Mouse (Mus musculus) liver, postnatal 0 days (tissue): ENCODE measurements around the gene Rara. TPM values are rescaled to one million over a fixed set of nuclear protein-coding genes. Genes with fewer than 3 reads are reported as not detected.
A peak's percentile ranks its signal among the peaks of the same experiment; 100 is the strongest.

Experiments
- ATAC-seq: fragments of 200-750 bp; cut with Nextera tagmentation; 2 replicates; pipeline ENCODE4 v1.8.0; 2017; ENCODE audit warnings: mild to moderate bottlenecking, moderate library complexity
- DNase-seq: peaks from one replicate; pipeline ENCODE4 v3.0.0-alpha.2; 2016
- H3K27ac ChIP-seq: fragments of 300-500 bp; sonication (generic); 2 replicates; pipeline ENCODE4 v1.5.1; 2014; ENCODE audit warnings: antibody characterized with exemption, moderate library complexity, mild to moderate bottlenecking, low read depth
- H3K27me3 ChIP-seq: fragments of 300-500 bp; sonication (generic); 2 replicates; pipeline ENCODE4 v1.6.1; 2014; ENCODE audit warnings: low read length, control low read depth, mixed read lengths; ENCODE audit not compliant: insufficient read depth
- H3K36me3 ChIP-seq: fragments of 300-500 bp; sonication (generic); replicated peaks from 2 replicates; pipeline ENCODE4 v1.6.1; 2014; ENCODE audit warnings: mild to moderate bottlenecking, control low read depth, low read length, moderate library complexity, mixed read lengths; ENCODE audit not compliant: insufficient read depth
- H3K4me1 ChIP-seq: fragments of 300-500 bp; sonication (generic); 2 replicates; pipeline ENCODE4 v1.6.1; 2014; ENCODE audit warnings: antibody characterized with exemption, mild to moderate bottlenecking, control low read depth; ENCODE audit not compliant: insufficient read depth
- H3K4me2 ChIP-seq: fragments of 300-500 bp; sonication (generic); 2 replicates; pipeline ENCODE4 v1.6.1; 2014; ENCODE audit warnings: low read depth, mild to moderate bottlenecking, low read length, moderate library complexity, mixed read lengths
- H3K4me3 ChIP-seq: fragments of 300-500 bp; sonication (generic); 2 replicates; pipeline ENCODE4 v1.5.1; 2014; ENCODE audit warnings: low read depth, low read length
- H3K9ac ChIP-seq: fragments of 300-500 bp; sonication (generic); replicated peaks from 2 replicates; pipeline ENCODE4 v1.6.1; 2014; ENCODE audit warnings: mild to moderate bottlenecking, moderate library complexity
- H3K9me3 ChIP-seq: fragments of 300-500 bp; sonication (generic); 2 replicates; pipeline ENCODE4 v1.6.1; 2016; ENCODE audit warnings: mild to moderate bottlenecking, control low read depth, low read length, mixed read lengths
- CTCF ChIP-seq: sonication (generic); IDR thresholded peaks from 2 replicates; pipeline ENCODE4 v1.5.1; 2016; ENCODE audit warnings: antibody characterized with exemption, low read depth
- EP300 ChIP-seq: IDR thresholded peaks from 2 replicates; pipeline ENCODE4 v1.6.1; 2016; ENCODE audit warnings: antibody characterized with exemption, low read depth, mild to moderate bottlenecking
- WGBS: fragments of 180-500 bp; shearing (Covaris S2); extraction: QIAGEN DNeasy Blood & Tissue Kit; methylation state at CpG from one replicate; pipeline ENCODE4 v1.1.7; 2014; ENCODE audit not compliant: insufficient replicate concordance; 5-methylcytosine and 5-hydroxymethylcytosine counted together
- polyA plus RNA-seq: library from polyadenylated mRNA; unstranded; fragments of >200 nt; fragmentation: Nextera tagmentation; extraction: Ambion mirVana; gene quantifications from 2 replicates; pipeline ENCODE4 v1.2.1, GENCODE M21; 2015

Rara gene
- polyA plus RNA-seq, 1 experiment from 2014 or later, result 5.4 TPM

GRCm38 (mm10) chr11:98971316-98972031 is 43.9 kb downstream of the Rara start:
- DNase-seq, result no peak
- 80% methylated on average over 23 of the region's 23 CpGs for WGBS

GRCm38 (mm10) chr11:98972215-98972614 is 44.6 kb downstream of the Rara start:
- H3K27me3 ChIP-seq, result no peaks in the 10 kb centered on the region
- TF ChIP-seq EP300, result no peak
- TF ChIP-seq CTCF, result peak; percentile 95
- no peak overlapping the region for H3K4me2 ChIP-seq
- peaks cover 43% of the 10 kb centered on the region for H3K36me3 ChIP-seq
- ATAC-seq, result peak; percentile 57; the same call in 1 of the 2 replicates
- H3K4me1 ChIP-seq, result peaks cover 6% of the 10 kb centered on the region; the same call in 1 of the 2 replicates
- no peak overlapping the region for H3K9ac ChIP-seq
- no peak overlapping the region for H3K4me3 ChIP-seq
- peak; percentile 90 for DNase-seq
- 46% methylated on average over 9 of the region's 9 CpGs for whole genome bisulfite sequencing
- H3K9me3 ChIP-seq, result no peaks in the 10 kb centered on the region
- H3K27ac ChIP-seq, result no peak overlapping the region

More at GRCm38 (mm10) chr11:98971316-98972031, 43.9 kb downstream of the Rara start:
- peaks cover 43% of the 10 kb centered on the region for H3K36me3 ChIP-seq
- no peak for TF ChIP-seq EP300
- no peak for TF ChIP-seq CTCF
- no peak overlapping the region for H3K9ac ChIP-seq
- no peaks in the 10 kb centered on the region for H3K27me3 ChIP-seq
- H3K4me2 ChIP-seq, result no peak overlapping the region
- H3K4me1 ChIP-seq, result peaks cover 6% of the 10 kb centered on the region; the same call in 1 of the 2 replicates
- no peak for ATAC-seq
- no peaks in the 10 kb centered on the region for H3K9me3 ChIP-seq
- H3K27ac ChIP-seq, result no peak overlapping the region
- H3K4me3 ChIP-seq, result no peak overlapping the region

- ATAC-seq, result no peak
- Histone ChIP-seq H3K27me3 (no peaks in the 10 kb centered on the region), H3K4me3 (no peak overlapping the region), H3K9me3 (no peaks in the 10 kb centered on the region), H3K4me2 (no peak overlapping the region), H3K36me3 (peaks cover 39% of the 10 kb centered on the region), H3K4me1 (peaks cover 6% of the 10 kb centered on the region; the same call in 1 of the 2 replicates), H3K9ac (no peak overlapping the region), H3K27ac (no peak overlapping the region)
- DNase-seq, result no peak
- WGBS, result 74% methylated on average over 9 of the region's 9 CpGs
- no peak for TF ChIP-seq CTCF
- TF ChIP-seq EP300, result no peak
Observed at GRCm38 (mm10) chr11:98972801-98973360, 45.3 kb downstream of the Rara start.

- TF ChIP-seq CTCF (no peak), EP300 (no peak)
- DNase-seq, result peak; percentile 24
- WGBS, result 86% methylated on average over 14 of the region's 14 CpGs
- H3K4me2 ChIP-seq, result no peak overlapping the region
- H3K27ac ChIP-seq, result no peak overlapping the region
- ATAC-seq, result no peak
- no peak overlapping the region for H3K9ac ChIP-seq
- H3K4me3 ChIP-seq, result no peak overlapping the region
- H3K36me3 ChIP-seq, result peaks cover 32% of the 10 kb centered on the region
- H3K4me1 ChIP-seq, result peaks cover 5% of the 10 kb centered on the region; the same call in 1 of the 2 replicates
- no peaks in the 10 kb centered on the region for H3K9me3 ChIP-seq
- no peaks in the 10 kb centered on the region for H3K27me3 ChIP-seq
Observed at GRCm38 (mm10) chr11:98973584-98973983, 46.0 kb downstream of the Rara start.

GRCm38 (mm10) chr11:98974213-98974612 is 46.6 kb downstream of the Rara start:
- Histone ChIP-seq H3K9me3 (no peaks in the 10 kb centered on the region), H3K27ac (no peak overlapping the region), H3K27me3 (no peaks in the 10 kb centered on the region), H3K4me3 (no peak overlapping the region), H3K4me2 (no peak overlapping the region), H3K36me3 (peaks cover 32% of the 10 kb centered on the region), H3K9ac (no peak overlapping the region), H3K4me1 (0 out of 2 replicates have a peak, but pooled peaks cover 2% of the 10 kb centered on the region)
- ATAC-seq, result no peak
- TF ChIP-seq CTCF, result no peak
- TF ChIP-seq EP300, result no peak
- no peak for DNase-seq
- 82% methylated on average over 6 of the region's 6 CpGs for WGBS

- no peak overlapping the region for H3K27ac ChIP-seq
- WGBS, result 44% methylated on average over 5 of the region's 5 CpGs
- 0 out of 2 replicates have a peak, but pooled peaks cover 2% of the 10 kb centered on the region for H3K4me1 ChIP-seq
- H3K4me2 ChIP-seq, result no peak overlapping the region
- no peak for TF ChIP-seq EP300
- TF ChIP-seq CTCF, result peak; percentile 86
- peaks cover 26% of the 10 kb centered on the region for H3K36me3 ChIP-seq
- ATAC-seq, result peak; percentile 26
- no peaks in the 10 kb centered on the region for H3K9me3 ChIP-seq
- H3K27me3 ChIP-seq, result 0 out of 2 replicates have a peak, but pooled peaks cover under 1% of the 10 kb centered on the region
- peak; percentile 78 for DNase-seq
- no peak overlapping the region for H3K4me3 ChIP-seq
- H3K9ac ChIP-seq, result no peak overlapping the region
Observed at GRCm38 (mm10) chr11:98974871-98975719, 47.5 kb downstream of the Rara start.
